Mouse (Mus musculus) intestine, embryonic 14.5 days (tissue): ENCODE data around the gene Gadd45gip1. TPM values are rescaled to one million over a fixed set of nuclear protein-coding genes. Genes with fewer than 3 reads are reported as not detected.

Experiments
- ATAC-seq: fragments of 200-750 bp; cut with Nextera tagmentation; replicated peaks from 2 replicates; pipeline ENCODE4 v1.8.0; 2017; ENCODE audit warnings: low read depth, moderate number of reproducible peaks, moderate TSS enrichment, moderate library complexity; ENCODE audit not compliant: low FRiP score, low TSS enrichment
- DNase-seq: peaks from one replicate; pipeline ENCODE4 v3.0.0-alpha.2; 2018; ENCODE audit warnings: low spot score
- H3K27ac ChIP-seq: fragments of 300-500 bp; sonication (generic); 2 replicates; pipeline ENCODE4 v1.5.1; 2014; ENCODE audit warnings: low read depth, mild to moderate bottlenecking, control low read depth
- H3K27me3 ChIP-seq: fragments of 300-500 bp; sonication (generic); replicated peaks from 2 replicates; pipeline ENCODE4 v1.6.1; 2014; ENCODE audit warnings: low read length, control low read depth; ENCODE audit not compliant: control insufficient read depth, insufficient read depth
- H3K36me3 ChIP-seq: fragments of 300-500 bp; sonication (generic); 2 replicates; pipeline ENCODE4 v1.6.1; 2014; ENCODE audit warnings: low read length, control low read depth; ENCODE audit not compliant: control insufficient read depth, insufficient read depth
- H3K4me1 ChIP-seq: fragments of 300-500 bp; sonication (generic); replicated peaks from 2 replicates; pipeline ENCODE4 v1.6.1; 2014; ENCODE audit warnings: low read length, control low read depth, mixed read lengths; ENCODE audit not compliant: control insufficient read depth, insufficient read depth
- H3K4me2 ChIP-seq: fragments of 300-500 bp; sonication (generic); 2 replicates; pipeline ENCODE4 v1.6.1; 2014; ENCODE audit warnings: low read length
- H3K4me3 ChIP-seq: fragments of 300-500 bp; sonication (generic); 2 replicates; pipeline ENCODE4 v1.5.1; 2014; ENCODE audit warnings: low read depth, low read length, control low read depth, mixed read lengths
- H3K9ac ChIP-seq: fragments of 300-500 bp; sonication (generic); 2 replicates; pipeline ENCODE4 v1.6.1; 2014; ENCODE audit warnings: mild to moderate bottlenecking, low read length
- H3K9me3 ChIP-seq: fragments of 300-500 bp; sonication (generic); 2 replicates; pipeline ENCODE4 v1.6.1; 2016; ENCODE audit warnings: low read length, control low read depth; ENCODE audit not compliant: control insufficient read depth
- WGBS: fragments of 180-500 bp; shearing (Covaris S2); extraction: QIAGEN DNeasy Blood & Tissue Kit; methylation state at CpG from one replicate; pipeline ENCODE4 v1.1.7; 2014; 5-methylcytosine and 5-hydroxymethylcytosine counted together
- polyA plus RNA-seq: library from polyadenylated mRNA; unstranded; fragments of >200 nt; fragmentation: Nextera tagmentation; extraction: Ambion mirVana; gene quantifications from 2 replicates; pipeline ENCODE4 v1.2.1, GENCODE M21; 2014

The Gadd45gip1 gene
- 57.8 and 60.8 TPM in 2 replicates for polyA plus RNA-seq

- Histone ChIP-seq H3K4me1 (peaks cover 22% of the 10 kb centered on the region), H3K9me3 (no peaks in the 10 kb centered on the region), H3K27me3 (no peaks in the 10 kb centered on the region), H3K4me3 (peak within 1 kb of the TSS; percentile 100), H3K9ac (peak within 1 kb of the TSS; percentile 99), H3K27ac (peak within 1 kb of the TSS; percentile 93), H3K4me2 (peak within 1 kb of the TSS; percentile 60), H3K36me3 (peaks cover 27% of the 10 kb centered on the region)
- DNase-seq (no peak), ATAC-seq (no peak)
- WGBS: 69% methylated on average over 11 of the region's 11 CpGs
Measured at GRCm38 (mm10) chr8:84831490-84831889, at the start of gene Gadd45gip1. Gene Gadd45gip1, plus strand, starts transcription at chr8:84831522.

- H3K4me3 ChIP-seq: no peak overlapping the region
- DNase-seq: no peak
- 14% methylated on average over 5 of the region's 5 CpGs for WGBS
- H3K27ac ChIP-seq: no peak overlapping the region
- no peak overlapping the region for H3K9ac ChIP-seq
- no peaks in the 10 kb centered on the region for H3K9me3 ChIP-seq
- ATAC-seq: no peak
- peaks cover 9% of the 10 kb centered on the region for H3K4me1 ChIP-seq
- no peaks in the 10 kb centered on the region for H3K36me3 ChIP-seq
- H3K27me3 ChIP-seq: peaks cover 99% of the 10 kb centered on the region
- H3K4me2 ChIP-seq: no peak overlapping the region
Measured at GRCm38 (mm10) chr8:84781686-84782505, 49.4 kb upstream of the Gadd45gip1 start.

- H3K4me3 ChIP-seq: no peak overlapping the region
- H3K4me1 ChIP-seq: peaks cover 9% of the 10 kb centered on the region
- 19% methylated on average over 10 of the region's 10 CpGs for WGBS
- H3K36me3 ChIP-seq: no peaks in the 10 kb centered on the region
- H3K27me3 ChIP-seq: peaks cover 99% of the 10 kb centered on the region
- no peak for ATAC-seq
- no peak overlapping the region for H3K27ac ChIP-seq
- no peak for DNase-seq
- no peak overlapping the region for H3K9ac ChIP-seq
- no peak overlapping the region for H3K4me2 ChIP-seq
- H3K9me3 ChIP-seq: no peaks in the 10 kb centered on the region
Measured at GRCm38 (mm10) chr8:84782680-84783079, 48.6 kb upstream of the Gadd45gip1 start.

- WGBS: 9% methylated on average over 11 of the region's 11 CpGs
- no peak for DNase-seq
- Histone ChIP-seq H3K4me3 (no peak overlapping the region), H3K4me1 (peaks cover 9% of the 10 kb centered on the region), H3K36me3 (no peaks in the 10 kb centered on the region), H3K27ac (no peak overlapping the region), H3K27me3 (peaks cover 99% of the 10 kb centered on the region), H3K9ac (no peak overlapping the region), H3K4me2 (no peak overlapping the region), H3K9me3 (no peaks in the 10 kb centered on the region)
- ATAC-seq: no peak
Measured at GRCm38 (mm10) chr8:84783198-84783918, 48.0 kb upstream of the Gadd45gip1 start.

DNA sequence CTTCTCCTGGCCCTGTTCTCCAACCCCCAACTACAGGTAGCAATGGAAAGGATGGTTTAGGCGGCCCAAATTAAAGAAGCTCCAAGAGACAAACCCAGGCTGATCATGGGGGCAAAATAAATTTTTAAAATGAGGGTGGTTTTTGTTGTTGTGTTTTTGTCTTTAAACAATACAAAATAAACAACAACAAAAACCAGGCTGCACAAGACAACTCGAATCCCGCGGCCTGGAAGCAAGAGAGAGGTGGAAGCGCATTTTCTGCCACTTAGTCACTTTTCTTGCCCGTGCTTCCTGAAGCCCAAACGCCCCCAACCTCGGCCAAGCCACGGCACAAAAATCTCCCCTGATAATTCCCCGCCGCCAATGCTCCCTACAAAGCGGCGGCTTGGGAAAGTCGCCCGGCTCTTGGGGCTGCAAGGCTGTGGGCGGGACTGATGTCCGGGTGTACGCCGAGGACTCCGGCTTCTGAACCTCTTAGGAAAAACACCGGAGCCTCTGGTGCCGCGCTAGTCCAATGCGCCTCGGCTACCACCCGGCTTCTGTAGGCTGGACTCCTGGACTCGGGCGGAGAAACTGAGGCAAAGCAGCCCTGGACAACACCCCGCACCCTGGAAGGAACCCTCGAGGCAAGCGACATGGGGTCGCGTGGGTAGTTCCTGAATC is 47.3 kb upstream of the Gadd45gip1 start:
- H3K27ac ChIP-seq: no peak overlapping the region
- no peaks in the 10 kb centered on the region for H3K9me3 ChIP-seq
- H3K4me3 ChIP-seq: 0 out of 2 replicates have a peak overlapping the region, but pooled peaks have one; percentile 8
- no peak overlapping the region for H3K9ac ChIP-seq
- no peaks in the 10 kb centered on the region for H3K36me3 ChIP-seq
- no peak for DNase-seq
- WGBS: 3% methylated on average over 33 of the region's 33 CpGs
- no peak for ATAC-seq
- no peak overlapping the region for H3K4me2 ChIP-seq
- H3K4me1 ChIP-seq: peaks cover 9% of the 10 kb centered on the region
- peaks cover 99% of the 10 kb centered on the region for H3K27me3 ChIP-seq

DNA sequence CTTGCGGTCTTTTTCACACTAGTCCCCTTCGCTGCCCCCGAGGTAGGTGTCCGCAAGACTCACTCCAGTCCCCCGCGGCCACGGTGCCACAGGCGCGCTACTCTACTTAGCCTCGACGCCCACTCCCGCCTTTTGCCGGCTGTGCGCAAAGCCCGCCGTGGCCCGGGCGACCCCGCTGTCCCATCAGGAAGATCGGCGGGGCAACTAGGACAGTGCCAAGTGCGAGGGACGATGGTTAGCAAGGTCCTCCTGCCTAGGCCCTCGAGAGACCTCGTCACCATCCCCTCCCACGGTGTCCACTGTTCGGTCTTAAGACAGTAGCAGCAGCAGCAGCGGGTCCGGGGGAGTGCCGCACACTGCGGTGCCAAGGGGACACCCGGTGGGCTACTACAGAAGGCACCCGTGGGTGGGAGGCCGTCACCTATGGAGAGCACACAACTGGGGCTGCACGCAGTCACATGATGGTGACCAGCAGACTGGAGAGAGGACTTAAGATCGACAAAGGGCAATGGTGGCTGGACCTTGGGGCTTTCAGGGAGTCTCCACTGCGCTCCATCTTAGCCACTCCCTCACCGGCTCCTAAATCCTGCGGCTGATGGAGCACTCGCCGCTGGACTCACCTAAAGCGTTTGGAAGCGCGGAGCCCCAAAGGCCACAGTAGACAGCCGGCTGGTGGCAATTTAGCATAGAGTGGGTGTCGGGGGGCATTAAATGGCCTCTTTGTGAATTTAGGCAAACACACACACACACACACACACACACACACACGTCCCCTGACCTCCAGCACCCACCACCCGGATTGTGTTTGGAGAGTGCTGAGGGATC is 46.4 kb upstream of the Gadd45gip1 start:
- no peak overlapping the region for H3K27ac ChIP-seq
- ATAC-seq: no peak
- H3K4me1 ChIP-seq: peaks cover 9% of the 10 kb centered on the region
- no peaks in the 10 kb centered on the region for H3K9me3 ChIP-seq
- WGBS: 3% methylated on average over 48 of the region's 48 CpGs
- H3K36me3 ChIP-seq: no peaks in the 10 kb centered on the region
- H3K4me2 ChIP-seq: no peak overlapping the region
- 0 out of 2 replicates have a peak overlapping the region, but pooled peaks have one; percentile 8 for H3K4me3 ChIP-seq
- no peak for DNase-seq
- H3K27me3 ChIP-seq: peaks cover 100% of the 10 kb centered on the region
- H3K9ac ChIP-seq: no peak overlapping the region

GRCm38 (mm10) chr8:84785506-84785755 is 45.9 kb upstream of the Gadd45gip1 start:
- Histone ChIP-seq H3K27ac (no peak overlapping the region), H3K9ac (no peak overlapping the region), H3K4me3 (no peak overlapping the region), H3K9me3 (no peaks in the 10 kb centered on the region), H3K4me1 (peaks cover 9% of the 10 kb centered on the region), H3K27me3 (peaks cover 100% of the 10 kb centered on the region), H3K36me3 (no peaks in the 10 kb centered on the region), H3K4me2 (no peak overlapping the region)
- 17% methylated on average over 11 of the region's 11 CpGs for WGBS
- DNase-seq: no peak
- no peak for ATAC-seq
